Mouse (Mus musculus) liver, embryonic 14.5 days (tissue): ENCODE data around the gene Klhl29. TPM values are rescaled to one million over a fixed set of nuclear protein-coding genes. Genes with fewer than 3 reads are reported as not detected.
A peak's percentile ranks its signal among the peaks of the same experiment; 100 is the strongest.

Experiments used
- ATAC-seq: fragments of 200-750 bp; cut with Nextera tagmentation; 2 replicates; pipeline ENCODE4 v1.8.0; 2017; ENCODE audit warnings: moderate number of reproducible peaks, mild to moderate bottlenecking, moderate library complexity; ENCODE audit not compliant: insufficient read depth
- DNase-seq, 3 experiments: peaks; one replicate each; pipeline ENCODE4 v3.0.0-alpha.2; 2012 to 2013; ENCODE audit warnings: low read depth in 3 of 3, low spot score in 3 of 3
- H3K27ac ChIP-seq: fragments of 300-500 bp; sonication (generic); 2 replicates; pipeline ENCODE4 v1.5.1; 2014; ENCODE audit warnings: moderate library complexity, mild to moderate bottlenecking, control low read depth, inconsistent platforms
- H3K27me3 ChIP-seq: fragments of 300-500 bp; sonication (generic); 2 replicates; pipeline ENCODE4 v1.6.1; 2014; ENCODE audit warnings: mild to moderate bottlenecking, low read length, moderate library complexity; ENCODE audit not compliant: control insufficient read depth, insufficient read depth
- H3K36me3 ChIP-seq: fragments of 300-500 bp; sonication (generic); replicated peaks from 2 replicates; pipeline ENCODE4 v1.6.1; 2014; ENCODE audit warnings: low read depth; ENCODE audit not compliant: control insufficient read depth, insufficient read depth
- H3K4me1 ChIP-seq, 2 experiments: fragments of 200-500 bp in 1 of 2; fragments of 300-500 bp in 1 of 2; sonication (generic) in 1 of 2; replicated peaks; 2 replicates each; pipeline ENCODE4 v1.6.1; 2012 to 2014; ENCODE audit warnings: antibody characterized with exemption in 1 of 2, inconsistent platforms in 1 of 2, low read length in 1 of 2; ENCODE audit not compliant: control insufficient read depth in 2 of 2, insufficient read depth in 2 of 2
- H3K4me2 ChIP-seq: fragments of 300-500 bp; sonication (generic); 2 replicates; pipeline ENCODE4 v1.6.1; 2014; ENCODE audit warnings: low read depth, mild to moderate bottlenecking, control low read depth, moderate library complexity
- H3K4me3 ChIP-seq, 2 experiments: fragments of 200-500 bp in 1 of 2; fragments of 300-500 bp in 1 of 2; sonication (generic) in 1 of 2; 2 replicates each; pipeline ENCODE4 v1.5.1; 2012 to 2014; ENCODE audit warnings: low read depth in 2 of 2, low read length in 2 of 2, mild to moderate bottlenecking in 2 of 2, control low read depth in 1 of 2, inconsistent platforms in 1 of 2, moderate library complexity in 1 of 2; ENCODE audit not compliant: insufficient read depth in 1 of 2
- H3K9ac ChIP-seq: fragments of 300-500 bp; sonication (generic); replicated peaks from 2 replicates; pipeline ENCODE4 v1.6.1; 2014; ENCODE audit warnings: mild to moderate bottlenecking, control low read depth, moderate library complexity
- H3K9me3 ChIP-seq: fragments of 300-500 bp; sonication (generic); 2 replicates; pipeline ENCODE4 v1.6.1; 2016; ENCODE audit warnings: low read length, mixed read lengths; ENCODE audit not compliant: control insufficient read depth
- CTCF ChIP-seq: IDR thresholded peaks from 2 replicates; pipeline ENCODE4 v1.5.1; 2016; ENCODE audit warnings: antibody characterized with exemption, low read depth, control low read depth
- EP300 ChIP-seq: IDR thresholded peaks from 2 replicates; pipeline ENCODE4 v1.6.1; 2016; ENCODE audit warnings: antibody characterized with exemption, low read depth
- WGBS: fragments of 180-500 bp; shearing (Covaris S2); extraction: QIAGEN DNeasy Blood & Tissue Kit; methylation state at CpG from one replicate; pipeline ENCODE4 v1.1.7; 2014; ENCODE audit not compliant: insufficient replicate concordance; 5-methylcytosine and 5-hydroxymethylcytosine counted together
- polyA plus RNA-seq, 2 experiments: library from polyadenylated mRNA; depleted of rRNA in 1 of 2; stranded (reverse) in 1 of 2; unstranded in 1 of 2; fragments of >200 nt; fragmentation: Nextera tagmentation in 1 of 2; extraction: Ambion mirVana in 1 of 2; gene quantifications; 2 replicates each; pipeline versions ENCODE4 v1.2.1 to v1.2.3; 2012 to 2014

Klhl29 gene
- polyA plus RNA-seq, 2 experiments, result 0.06 to 0.11 TPM

GRCm38 (mm10) chr12:5373641-5374195 is 1.8 kb downstream of the Klhl29 start:
- peak overlapping the region; percentile 15; the same call in 1 of the 2 replicates for H3K4me2 ChIP-seq
- peaks cover 44% of the 10 kb centered on the region for H3K27me3 ChIP-seq
- no peaks in the 10 kb centered on the region for H3K9me3 ChIP-seq
- H3K4me3 ChIP-seq, result peak overlapping the region; percentile 21 to 30; a peak in 3 of 4 replicates
- H3K4me1 ChIP-seq, result no peaks in the 10 kb centered on the region
- WGBS, result 2% methylated on average over 42 of the region's 42 CpGs
- DNase-seq (no peak), ATAC-seq (no peak)
- no peak overlapping the region for H3K27ac ChIP-seq
- no peaks in the 10 kb centered on the region for H3K36me3 ChIP-seq
- TF ChIP-seq CTCF (no peak), EP300 (no peak)
- no peak overlapping the region for H3K9ac ChIP-seq

- Histone ChIP-seq H3K4me3 (no peak overlapping the region), H3K4me2 (no peak overlapping the region), H3K4me1 (no peaks in the 10 kb centered on the region), H3K27me3 (peaks cover 21% of the 10 kb centered on the region), H3K9ac (no peak overlapping the region), H3K9me3 (no peaks in the 10 kb centered on the region), H3K36me3 (no peaks in the 10 kb centered on the region), H3K27ac (no peak overlapping the region)
- ATAC-seq (no peak), DNase-seq (no peak)
- no peak for TF ChIP-seq CTCF
- TF ChIP-seq EP300, result no peak
- 70% methylated on average over 4 of the region's 4 CpGs for WGBS
Observed at GRCm38 (mm10) chr12:5369396-5369795, 6.1 kb downstream of the Klhl29 start.

GRCm38 (mm10) chr12:5364836-5365235 is 10.6 kb downstream of the Klhl29 start:
- Histone ChIP-seq H3K27me3 (no peaks in the 10 kb centered on the region), H3K4me2 (no peak overlapping the region), H3K9me3 (no peaks in the 10 kb centered on the region), H3K4me1 (no peaks in the 10 kb centered on the region), H3K9ac (no peak overlapping the region), H3K27ac (no peak overlapping the region), H3K36me3 (no peaks in the 10 kb centered on the region), H3K4me3 (no peak overlapping the region)
- no peak for ATAC-seq
- 60% methylated on average over 3 of the region's 3 CpGs for WGBS
- DNase-seq, result no peak
- TF ChIP-seq CTCF (no peak), EP300 (no peak)

- Histone ChIP-seq H3K4me2 (no peak overlapping the region), H3K4me1 (no peaks in the 10 kb centered on the region), H3K9me3 (no peaks in the 10 kb centered on the region), H3K27ac (no peak overlapping the region), H3K4me3 (no peak overlapping the region), H3K36me3 (no peaks in the 10 kb centered on the region), H3K27me3 (no peaks in the 10 kb centered on the region), H3K9ac (no peak overlapping the region)
- ATAC-seq (no peak), DNase-seq (no peak)
- no peak for TF ChIP-seq CTCF
- TF ChIP-seq EP300, result no peak
- 61% methylated on average over 17 of the region's 17 CpGs for WGBS
Observed at GRCm38 (mm10) chr12:5363961-5364634, 11.4 kb downstream of the Klhl29 start.

GRCm38 (mm10) chr12:5359065-5359464 is 16.4 kb downstream of the Klhl29 start:
- Histone ChIP-seq H3K4me2 (no peak overlapping the region), H3K36me3 (no peaks in the 10 kb centered on the region), H3K27me3 (no peaks in the 10 kb centered on the region), H3K4me3 (no peak overlapping the region), H3K9me3 (no peaks in the 10 kb centered on the region), H3K27ac (no peak overlapping the region), H3K4me1 (no peaks in the 10 kb centered on the region), H3K9ac (no peak overlapping the region)
- DNase-seq (no peak), ATAC-seq (no peak)
- TF ChIP-seq CTCF (no peak), EP300 (no peak)
- 23% methylated on average over 5 of the region's 5 CpGs for WGBS
